Mouse (Mus musculus) layer of hippocampus, postnatal 25 days (tissue): Measurements from ENCODE around the gene Tardbp. TPM values are rescaled to one million over a fixed set of nuclear protein-coding genes. Genes with fewer than 3 reads are reported as not detected.

Experiments
- DNase-seq, 2 experiments: peaks; one replicate each; pipeline ENCODE4 v3.0.0; 2022; ENCODE audit warnings: mixed read lengths in 2 of 2, low spot score in 1 of 2; ENCODE audit errors: extremely low spot score in 1 of 2
- total RNA-seq, 2 experiments: library from RNA; stranded (reverse); gene quantifications; 2 replicates each; pipeline ENCODE4 v1.2.3; 2021

The Tardbp gene
- 100 to 1,000 TPM; 188 to 216 TPM for total RNA-seq

DNA sequence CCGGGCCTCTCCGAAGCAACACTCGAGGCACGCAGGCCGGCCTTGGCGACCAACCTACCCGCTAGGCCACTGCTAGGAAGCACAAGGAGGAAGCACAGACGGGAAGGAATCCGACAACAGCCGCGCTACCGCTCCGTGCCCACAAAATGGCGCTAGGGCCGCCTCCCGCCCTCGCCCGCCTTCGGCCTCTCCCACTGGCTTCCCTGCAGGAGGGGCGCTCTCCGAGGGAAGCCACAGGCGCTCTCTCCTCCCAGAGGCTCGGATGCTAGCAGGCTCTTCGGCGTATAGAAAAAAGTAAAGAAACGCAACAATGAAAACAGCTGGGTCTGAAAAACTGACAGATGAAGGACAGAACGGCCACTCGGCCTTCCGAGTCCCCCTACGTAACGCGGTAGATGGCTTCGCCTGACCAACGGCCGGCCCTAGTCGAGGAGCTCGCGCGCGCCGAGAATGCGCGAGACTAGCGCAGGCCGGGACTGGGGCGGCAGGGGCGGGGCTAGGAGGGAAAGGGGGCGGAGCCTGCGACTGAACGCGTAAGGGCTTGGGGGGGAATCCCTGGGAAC is at the start of gene Tardbp:
Tardbp (minus strand) TSS at position 397 of the 563 bp plus-strand sequence.
- peak; percentile 91 to 93 for DNase-seq

GRCm38 (mm10) chr4:148676188-148676960 is 49.6 kb upstream of the Tardbp start:
- DNase-seq = no peak

DNA sequence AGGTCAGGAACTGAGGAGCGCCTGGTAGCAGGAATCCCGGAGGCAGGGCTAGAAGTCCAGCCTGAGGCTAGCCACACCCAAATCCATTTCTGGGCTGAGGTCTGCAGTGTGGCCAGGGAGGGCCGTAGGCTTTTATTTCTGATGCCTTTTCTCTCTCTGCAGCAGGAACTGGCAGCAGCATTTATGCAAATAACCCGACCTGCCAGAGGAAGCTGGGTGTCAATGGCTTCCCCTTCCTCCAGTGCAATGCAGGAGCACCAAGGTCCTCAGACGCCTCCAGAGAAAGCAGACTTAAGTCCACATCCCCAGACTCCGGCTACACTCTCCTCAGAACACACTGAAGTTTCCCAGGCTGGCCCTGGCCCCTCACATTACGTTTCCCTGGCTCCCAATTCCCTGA is 48.2 kb upstream of the Tardbp start:
- DNase-seq = no peak

DNA sequence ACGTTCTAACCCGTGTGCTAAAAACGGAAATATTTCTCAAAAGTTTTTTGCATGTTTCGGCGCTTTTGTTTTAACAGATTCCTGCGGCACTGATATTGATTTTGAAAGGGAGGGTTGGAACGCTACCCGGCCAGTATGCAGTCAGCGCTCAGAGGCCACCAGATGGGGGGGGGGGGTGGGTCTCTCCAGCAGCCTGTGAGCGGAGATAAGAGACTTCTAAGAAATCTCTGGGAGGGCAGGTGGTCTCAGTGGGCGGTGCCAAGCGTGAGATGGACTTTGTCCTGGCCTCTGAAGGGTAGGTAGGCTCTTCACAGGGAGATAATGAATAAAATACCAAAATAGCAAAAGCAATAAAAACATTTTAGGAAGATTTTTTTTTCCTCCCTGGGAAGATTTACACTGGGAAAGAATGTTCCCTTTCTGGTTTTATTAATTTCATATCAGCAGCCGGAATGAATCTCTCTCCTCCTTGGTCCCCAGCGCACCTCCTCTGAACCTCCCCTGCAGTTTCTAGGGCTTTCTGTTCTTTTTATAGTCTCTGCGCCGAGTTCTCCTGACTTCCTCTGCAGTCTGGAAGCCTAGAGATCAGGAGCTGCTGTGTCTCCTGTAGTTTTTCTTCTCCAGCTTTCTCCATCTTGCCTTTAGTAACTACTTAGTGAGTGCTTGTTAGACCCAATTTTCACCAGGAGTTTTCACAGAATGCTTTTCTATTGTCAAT is 44.6 kb upstream of the Tardbp start:
- no peak for DNase-seq

- no peak for DNase-seq
Observed at GRCm38 (mm10) chr4:148667006-148667755, 40.4 kb upstream of the Tardbp start.

DNA sequence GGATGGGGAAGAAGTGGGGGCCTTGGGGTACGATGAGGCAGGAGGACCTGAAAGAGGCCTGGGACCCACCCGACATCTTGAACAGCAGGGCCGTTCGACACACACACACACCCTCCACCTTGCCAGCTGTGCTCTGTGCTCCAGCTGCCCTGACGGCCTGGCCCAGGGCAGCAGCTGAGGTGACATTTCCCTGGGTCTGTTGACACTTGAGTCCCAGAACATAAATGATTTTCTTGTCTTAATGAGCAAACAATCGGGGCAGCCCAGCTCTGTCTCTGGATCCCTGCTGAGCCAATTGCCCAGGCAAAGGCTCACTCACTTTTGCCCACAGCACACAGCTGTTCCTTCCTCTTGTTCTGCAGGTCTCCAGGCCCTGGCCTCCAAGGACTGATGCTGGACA is 37.2 kb upstream of the Tardbp start:
- DNase-seq = no peak

DNA sequence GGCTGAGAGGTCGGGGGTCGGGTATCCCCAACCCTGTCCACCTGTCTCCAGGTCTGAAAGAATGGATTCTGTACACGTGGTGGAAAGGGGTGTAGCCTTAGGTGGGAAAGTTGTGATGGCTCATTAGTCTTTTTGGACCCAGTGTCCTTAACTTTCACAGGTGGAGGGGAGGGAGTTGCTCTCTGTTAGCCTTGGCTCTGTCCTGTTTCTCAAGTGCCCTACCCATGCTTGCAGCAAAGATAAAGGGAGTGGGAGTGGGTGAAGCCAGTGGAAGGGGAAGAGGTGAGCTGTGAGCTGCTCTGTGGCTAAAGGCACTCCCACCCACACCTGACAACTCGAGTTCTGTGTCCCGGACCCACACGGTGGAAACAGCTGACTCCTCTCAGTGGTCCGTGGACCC is 36.5 kb upstream of the Tardbp start:
- no peak for DNase-seq

GRCm38 (mm10) chr4:148662168-148662965 is 35.5 kb upstream of the Tardbp start:
- peak; percentile 38 to 75 for DNase-seq

DNA sequence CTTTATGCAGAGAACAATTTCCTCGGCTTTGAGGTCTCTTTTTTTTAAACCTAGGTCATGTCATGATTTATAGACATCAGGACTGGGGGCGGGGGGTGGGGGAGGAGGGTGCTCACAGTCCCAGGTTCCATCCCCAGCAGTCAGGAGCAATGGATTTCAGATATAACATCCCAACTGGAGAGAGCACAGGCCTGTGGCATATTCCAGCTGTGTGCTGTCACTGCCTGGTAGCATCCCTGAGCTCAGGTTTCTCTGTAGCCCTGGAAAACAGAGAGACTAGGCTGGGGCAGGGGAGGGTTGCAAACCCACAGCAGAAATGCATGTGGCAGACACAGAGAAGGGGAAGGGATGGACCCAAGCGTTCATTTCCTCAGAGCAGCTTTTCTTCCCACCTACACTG is 33.4 kb upstream of the Tardbp start:
- no peak for DNase-seq

- DNase-seq = no peak
Observed at GRCm38 (mm10) chr4:148657776-148658175, 31.0 kb upstream of the Tardbp start.

DNA sequence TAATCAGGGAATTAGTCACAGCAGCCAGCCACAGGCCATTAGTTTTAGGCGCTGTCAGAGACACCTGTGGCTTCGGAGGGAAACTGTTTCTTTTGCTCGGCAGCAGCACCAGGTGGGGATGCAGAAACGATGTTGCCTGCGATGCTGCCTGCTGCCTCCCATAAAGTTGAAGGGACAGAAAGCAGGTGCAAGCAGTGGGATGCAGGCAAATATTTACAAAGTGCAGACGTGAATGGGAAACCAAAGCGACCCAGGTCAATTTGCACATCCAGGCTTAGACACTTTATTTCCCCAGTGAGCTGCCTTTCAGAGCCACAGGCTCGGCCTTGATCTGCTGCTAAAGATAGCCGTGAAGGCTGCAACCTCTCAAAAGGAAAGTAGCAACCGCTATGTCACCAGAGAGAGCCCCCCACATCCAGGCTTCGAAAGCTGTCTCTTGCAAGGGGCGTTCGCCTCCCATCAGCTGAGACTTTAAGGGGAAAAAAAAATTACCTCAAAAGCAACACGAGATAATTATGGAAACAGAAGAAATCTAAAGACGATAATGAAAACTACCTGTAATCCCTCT is 30.0 kb upstream of the Tardbp start:
- no peak for DNase-seq

DNA sequence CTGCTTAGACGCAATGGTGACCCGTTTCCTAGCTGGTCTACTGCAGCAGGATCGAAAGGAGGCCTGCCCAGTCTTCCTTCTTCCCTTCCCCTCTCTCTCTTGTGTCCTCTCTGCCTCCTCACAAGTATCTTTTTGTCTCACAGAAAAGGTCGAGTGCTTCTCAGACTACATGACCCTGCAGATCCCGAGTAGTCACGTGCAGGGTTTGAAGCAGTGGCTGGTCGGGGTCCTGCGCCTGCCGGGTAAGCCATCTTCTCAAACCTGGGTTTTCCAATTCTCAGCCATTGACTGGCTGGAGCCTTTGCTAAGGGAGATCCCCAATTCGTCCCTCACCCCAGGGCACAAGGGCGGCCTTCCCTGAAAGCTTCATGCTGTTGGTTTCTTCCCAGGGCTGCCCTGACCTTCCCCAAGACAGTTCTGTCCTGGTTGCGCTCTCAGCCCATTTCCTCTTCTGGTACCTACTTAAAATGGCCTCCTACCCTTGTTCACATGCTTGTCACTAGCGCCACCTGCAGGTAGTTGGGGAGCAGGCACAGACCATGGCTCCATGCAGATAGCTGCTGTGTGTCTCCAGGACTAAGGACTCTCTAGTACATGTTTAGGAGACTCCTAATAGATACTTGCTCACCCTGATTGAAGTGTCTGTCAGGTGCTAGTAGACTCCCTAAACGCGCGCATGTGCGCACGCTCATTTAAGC is 28.0 kb upstream of the Tardbp start:
- DNase-seq = peak in 1 of 2 experiments; percentile 20

- no peak for DNase-seq
Observed at GRCm38 (mm10) chr4:148651045-148651444, 24.2 kb upstream of the Tardbp start.

- DNase-seq = no peak
Observed at GRCm38 (mm10) chr4:148649309-148649708, 22.5 kb upstream of the Tardbp start.

DNA sequence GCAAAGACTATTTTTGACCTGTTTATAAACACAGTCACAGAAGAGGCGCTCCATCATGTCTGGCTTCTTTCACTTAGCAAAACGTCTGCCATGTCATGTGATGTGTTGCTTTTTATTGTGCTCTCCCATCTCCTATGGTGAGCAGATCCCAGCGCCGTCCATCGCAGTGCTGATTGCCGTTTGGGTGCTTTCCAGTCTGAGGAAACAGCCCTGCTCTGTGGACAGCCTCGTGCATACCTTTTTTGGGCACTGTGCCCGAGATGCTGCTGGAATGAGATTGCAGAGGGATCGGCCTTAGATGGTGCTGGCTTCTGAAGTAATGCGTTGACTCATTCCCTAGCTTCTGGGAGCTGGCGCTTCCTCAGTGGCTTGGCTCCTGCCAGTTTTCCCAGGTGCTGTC is 19.8 kb upstream of the Tardbp start:
- peak in 1 of 2 experiments; percentile 16 for DNase-seq

- DNase-seq = no peak
Observed at GRCm38 (mm10) chr4:148644926-148645325, 18.1 kb upstream of the Tardbp start.

DNA sequence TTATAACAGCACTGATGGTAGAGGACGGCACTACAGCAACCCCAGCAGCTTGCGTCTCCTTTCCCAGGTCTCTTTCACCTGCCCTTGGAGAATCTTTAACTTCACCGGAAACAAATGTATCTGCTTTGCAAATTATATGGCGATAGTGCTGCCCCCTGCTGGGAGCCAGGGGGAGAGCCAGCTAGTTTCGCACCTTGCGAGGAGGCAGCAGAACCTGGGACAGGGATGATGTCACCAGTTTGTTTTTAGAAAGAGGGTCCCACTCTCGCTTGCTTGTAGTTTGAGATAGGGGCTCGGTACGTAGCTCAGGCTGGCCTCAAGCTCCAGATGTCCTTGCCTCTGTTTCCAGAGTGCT is 17.3 kb upstream of the Tardbp start:
- DNase-seq = peak; percentile 56 to 79

GRCm38 (mm10) chr4:148643291-148644156 is 16.7 kb upstream of the Tardbp start, which contains the start of gene Gm572:
Gm572 (plus strand) TSS chr4:148643317.
- DNase-seq = no peak
